ENCODE assay signal across 23 mouse cellular contexts in genomic region chr9:48072592-48072991, GRCm38 (mm10).
A peak's percentile ranks its signal among the peaks of the same experiment; 100 is the strongest.
DNase-seq lines count a peak whose midpoint lies in the region; TF ChIP-seq lines count a peak whose summit lies in the region.
"Had no signal": no experiment of that assay in that cellular context is flagged by ENCODE, and none has a peak within 500 bp of the region (broad histone marks: within the 10 kb centered on the region; RNA-seq: fewer than 3 reads in every experiment).

No protein-coding gene starts in this region.

- H3K4me3 ChIP-seq in left cerebral cortex, adult 2 months: no peak overlapping the region
- H3K4me3 ChIP-seq in cortical plate, adult 2 months (ENCODE audit: insufficient read depth, low read length): no peak overlapping the region
- H3K4me3 ChIP-seq: forebrain, embryonic 10.5 days; heart, embryonic 12.5 days; heart, embryonic 15.5 days; hindbrain, embryonic 10.5 days; hindbrain, embryonic 13.5 days; intestine, embryonic 15.5 days had no signal

- DNase-seq in frontal cortex, adult 2 months (ENCODE audit: extremely low spot score in 1 of 2, low spot score in 1 of 2): peak; percentile 52 to 65
- no peak for DNase-seq in frontal cortex, postnatal 10 days (ENCODE audit: low spot score in 2 of 2)
- DNase-seq in left cerebral cortex, adult 2 months (ENCODE audit: extremely low spot score in 1 of 2, low spot score in 2 of 2): no peak
- no peak for DNase-seq in left cerebral cortex, postnatal 36 days (ENCODE audit: low spot score in 2 of 2)
- DNase-seq in adrenal gland, postnatal 4 days (ENCODE audit: low spot score in 2 of 2): no peak
- DNase-seq: adrenal gland, postnatal 10 days; adrenal gland, postnatal 36 days; B cell, adult 2 months; cerebellum, adult 11-12 months; cerebellum, adult 8-10 months; cerebellum, postnatal 36 days; forebrain, postnatal 0 days; gastrocnemius, postnatal 25 days; heart, adult 18-20 months; heart, postnatal 10 days; heart, postnatal 36 days had no signal

- TF ChIP-seq CTCF in left cerebral cortex, adult 2 months (IDR thresholded peaks at IDR 0.05): no peak
- TF ChIP-seq CTCF in cortical plate, adult 2 months (IDR thresholded peaks at IDR 0.05; ENCODE audit: extremely low read depth, insufficient read depth, low read length): no peak

- peaks cover 4% of the 10 kb centered on the region for H3K4me1 ChIP-seq in cortical plate, adult 2 months (ENCODE audit: control insufficient read depth, insufficient read depth, low read length)
- H3K4me1 ChIP-seq: forebrain, embryonic 10.5 days; heart, embryonic 12.5 days; heart, embryonic 15.5 days; hindbrain, embryonic 10.5 days; hindbrain, embryonic 13.5 days; intestine, embryonic 15.5 days had no signal

- intact Hi-C loops in left cerebral cortex, adult 2 months (cut with DNase I): loop anchor here (1.0 to 10.0 kb wide), 9 partner anchors 21 to 538 kb away; partner anchors contain the start of genes Cadm1 and Nxpe4
- intact Hi-C loops in left cerebral cortex, postnatal 36 days (cut with DNase I): loop anchor here (5.0 to 10.0 kb wide), 4 partner anchors 40 to 318 kb away; no protein-coding TSS in a partner anchor

- no peak for TF ChIP-seq POLR2A in cortical plate, adult 2 months (IDR thresholded peaks at IDR 0.05; ENCODE audit: extremely low read depth, insufficient read depth, low read length)

- H3K27ac ChIP-seq in left cerebral cortex, adult 2 months: peak overlapping the region; percentile 88
- peak overlapping the region; percentile 94 for H3K27ac ChIP-seq in cortical plate, adult 2 months (ENCODE audit: insufficient read depth, low read length)
- H3K27ac ChIP-seq: forebrain, embryonic 10.5 days; heart, embryonic 15.5 days; hindbrain, embryonic 10.5 days; hindbrain, embryonic 13.5 days; intestine, embryonic 15.5 days had no signal

Comparison
In these comparisons a context has a peak if more than half of its experiments do, and no peak if none do; other contexts are left out.
1. DNase-seq: peak in frontal cortex, adult 2 months (2 of 2); none in frontal cortex, postnatal 10 days (0 of 2), left cerebral cortex, adult 2 months (0 of 2), left cerebral cortex, postnatal 36 days (0 of 2) and adrenal gland, postnatal 4 days (0 of 2).